Mouse (Mus musculus) A20 (cell line): Measurements from ENCODE around the gene Heyl.

Source experiments
- DNase-seq: peaks from one replicate; pipeline ENCODE4 v3.0.0-alpha.2; 2011; ENCODE audit warnings: low read depth, low spot score

The Heyl gene

GRCm38 (mm10) chr4:123233492-123234084 is at the start of gene Heyl:
Heyl (plus strand) TSS chr4:123233556.
- DNase-seq = peak; percentile 56

DNA sequence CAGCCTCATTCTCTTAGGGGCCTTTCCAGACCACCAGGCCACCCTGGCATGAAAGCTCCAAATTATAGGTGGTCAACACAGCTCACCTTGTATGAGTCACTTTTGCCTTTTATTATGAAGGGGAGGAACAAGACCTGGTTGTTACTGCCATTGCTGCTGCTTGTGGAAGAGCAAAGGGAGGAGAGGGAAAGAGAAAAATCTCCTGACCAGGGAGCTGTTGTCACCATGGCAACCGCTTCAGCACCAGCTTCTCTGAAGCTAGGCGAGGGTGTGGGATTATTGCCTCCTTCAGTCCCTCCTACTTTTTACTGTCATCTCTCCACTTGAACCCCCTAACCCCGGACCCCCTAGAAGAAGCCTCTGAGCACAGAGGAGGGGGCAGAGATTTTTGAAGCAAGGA is 48.5 kb upstream of the Heyl start:
- DNase-seq = no peak

DNA sequence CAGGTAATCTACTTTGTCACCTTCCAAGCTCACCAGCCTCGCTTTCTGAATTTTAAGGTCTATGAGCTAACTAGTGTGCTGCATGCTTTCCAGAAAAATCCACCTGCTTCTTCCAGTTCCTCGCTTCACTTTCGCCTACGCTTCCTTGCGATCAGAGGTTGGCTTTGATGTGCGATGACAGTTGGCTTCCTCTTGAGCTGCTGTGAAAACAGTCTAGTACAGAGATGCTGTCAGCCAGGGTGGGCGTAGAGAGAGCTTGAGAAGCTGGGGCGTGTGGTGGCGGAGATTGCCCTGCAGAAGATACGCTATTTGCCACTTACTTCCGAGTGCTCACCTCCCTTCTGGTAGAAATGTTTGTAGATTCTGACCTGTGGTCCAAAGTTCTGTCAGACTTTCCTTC is 41.0 kb upstream of the Heyl start:
- no peak for DNase-seq

GRCm38 (mm10) chr4:123193791-123194190 is 39.6 kb upstream of the Heyl start:
- DNase-seq = no peak

GRCm38 (mm10) chr4:123196695-123197094 is 36.7 kb upstream of the Heyl start:
- DNase-seq = no peak

- peak; percentile 48 for DNase-seq
Observed at GRCm38 (mm10) chr4:123200771-123201185, 32.6 kb upstream of the Heyl start.

DNA sequence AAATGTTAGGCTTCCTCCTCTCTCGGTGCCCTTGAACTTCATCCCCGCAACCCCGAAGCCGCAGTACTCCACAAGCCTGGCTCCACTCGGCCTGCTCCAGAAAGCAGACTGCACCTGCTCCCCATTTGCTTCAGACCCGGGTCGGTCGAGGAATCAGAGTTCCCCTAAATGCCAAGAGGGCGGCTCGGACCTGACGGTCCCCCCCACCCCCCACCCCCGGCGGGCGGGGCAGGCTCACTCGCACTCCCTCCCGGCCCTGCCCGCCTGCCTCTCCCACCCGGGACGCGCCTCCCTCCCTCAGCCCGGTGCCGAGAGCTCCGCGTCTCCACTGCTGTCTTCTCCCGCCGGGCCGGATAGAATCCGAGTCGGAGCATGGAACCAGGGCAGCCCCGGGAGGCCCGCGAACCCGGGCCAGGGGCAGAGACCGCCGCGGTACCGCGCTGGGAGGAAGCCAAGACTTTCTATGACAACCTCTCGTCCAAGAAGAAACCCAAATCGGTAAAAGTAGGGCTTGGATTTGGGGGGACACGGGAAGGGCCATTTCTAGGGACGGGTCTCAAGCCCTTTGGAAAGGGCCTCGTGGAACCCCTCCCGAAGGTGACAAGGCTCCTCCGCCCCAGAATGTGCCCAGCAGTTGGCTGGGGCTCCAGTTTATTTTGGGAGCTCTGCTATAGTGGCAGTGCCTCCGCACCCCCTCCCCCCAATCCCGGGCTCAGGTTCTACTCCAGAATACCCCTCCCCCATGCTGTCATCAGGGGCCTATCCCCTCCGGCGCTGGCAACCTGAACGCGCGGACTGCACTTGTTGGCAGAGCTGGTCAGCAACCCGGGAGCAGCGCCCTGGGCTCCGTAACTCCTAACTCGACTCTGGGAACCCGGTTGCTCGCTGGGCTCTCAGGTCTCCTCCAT is 31.9 kb upstream of the Heyl start, which contains the start of gene Nt5c1a:
Nt5c1a (plus strand) TSS at position 319 of the 908 bp plus-strand sequence.
- no peak for DNase-seq

DNA sequence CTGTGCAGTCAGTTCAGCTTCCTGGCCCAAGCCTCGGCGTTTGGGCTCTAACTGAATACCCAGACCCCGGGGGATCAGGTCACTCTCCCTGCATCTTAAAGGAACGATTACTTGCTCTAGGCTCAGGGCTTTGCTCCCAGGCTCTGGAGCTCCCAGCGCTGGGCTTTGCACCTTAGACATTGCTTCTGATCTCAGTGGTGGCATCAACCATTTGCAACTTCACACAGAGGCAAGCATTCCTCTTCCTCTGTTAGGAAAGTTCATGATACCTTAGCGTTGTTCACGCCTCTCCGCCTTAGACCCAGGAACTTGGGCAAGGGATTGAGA is 31.3 kb upstream of the Heyl start:
- no peak for DNase-seq

DNA sequence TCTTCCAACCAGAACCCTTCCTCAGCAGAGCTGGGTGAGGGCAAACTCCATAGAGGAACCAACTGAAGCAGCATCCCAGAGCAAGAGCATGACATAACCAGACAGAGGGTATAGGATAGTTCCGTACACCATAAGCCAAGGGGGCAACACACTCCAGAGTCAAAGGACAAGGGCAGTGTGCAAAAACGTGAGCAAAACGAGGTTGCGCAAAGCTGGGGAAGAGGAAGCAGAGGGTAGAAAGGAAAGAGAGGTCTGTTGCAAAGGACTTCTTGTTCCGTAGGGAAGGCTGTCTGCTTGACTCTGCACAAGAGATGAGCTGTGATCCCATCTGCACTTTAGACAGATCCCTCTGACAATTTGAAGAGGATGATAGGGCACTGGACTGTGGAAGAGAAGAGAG is 26.0 kb upstream of the Heyl start:
- DNase-seq = no peak

GRCm38 (mm10) chr4:123210996-123211395 is 22.4 kb upstream of the Heyl start:
- no peak for DNase-seq

DNA sequence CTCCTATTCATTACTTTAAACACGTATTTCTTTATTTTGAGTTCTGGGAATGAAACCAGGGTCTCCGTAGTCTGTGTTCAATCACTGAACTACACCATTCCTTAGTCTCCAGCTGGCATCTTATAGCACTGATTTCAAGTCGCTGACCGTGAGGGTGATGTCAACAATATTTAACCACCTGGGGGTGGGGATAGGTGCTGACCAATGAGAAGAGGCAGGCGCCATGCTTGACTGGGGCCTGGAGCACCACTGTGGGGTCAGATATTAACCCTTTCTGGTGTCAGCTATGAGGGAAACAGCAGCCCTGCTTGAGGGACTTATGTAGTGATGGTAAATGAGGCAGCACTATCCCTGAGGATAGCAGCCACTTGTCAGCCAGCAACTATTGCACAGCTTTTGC is 21.9 kb upstream of the Heyl start:
- no peak for DNase-seq

DNA sequence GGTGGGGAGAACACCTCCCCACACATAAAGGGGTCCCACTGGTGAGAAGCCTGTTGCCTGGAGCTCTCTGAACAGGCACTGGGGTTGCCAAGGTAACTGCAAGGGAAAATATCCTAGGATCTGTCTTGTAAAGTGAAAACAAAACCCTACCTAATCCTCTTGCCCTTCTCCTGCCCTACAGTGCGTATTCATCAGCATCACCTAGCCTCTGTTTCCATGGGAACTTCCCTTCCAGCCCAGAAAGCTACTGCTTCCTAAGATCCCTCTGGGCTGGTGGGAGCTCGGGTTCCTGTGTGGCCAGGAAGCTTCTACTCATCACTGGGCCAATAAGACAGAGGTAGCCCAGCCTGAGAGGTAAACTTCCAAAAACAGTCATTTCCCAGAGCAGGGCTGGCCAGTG is 21.0 kb upstream of the Heyl start:
- no peak for DNase-seq

- no peak for DNase-seq
Observed at GRCm38 (mm10) chr4:123213975-123214374, 19.4 kb upstream of the Heyl start.

DNA sequence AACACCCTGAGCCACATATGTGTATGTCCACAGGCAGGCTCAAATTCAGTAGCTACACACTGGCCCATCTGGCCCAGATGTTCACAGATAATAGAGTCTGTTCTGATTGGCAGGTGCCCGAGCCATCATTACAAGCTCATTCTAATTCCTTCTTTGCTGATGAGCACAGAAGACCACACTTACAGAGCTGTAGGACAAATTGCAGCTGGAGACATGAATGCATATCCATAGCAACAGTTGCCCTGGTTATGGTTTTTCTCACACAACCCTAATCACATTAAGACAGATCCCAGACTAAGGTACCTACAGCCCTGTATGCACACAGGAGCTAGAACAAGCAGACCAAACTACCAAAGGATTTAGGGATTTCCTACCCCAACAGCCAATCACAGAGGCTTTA is 18.0 kb upstream of the Heyl start:
- no peak for DNase-seq

GRCm38 (mm10) chr4:123216782-123217181 is 16.6 kb upstream of the Heyl start:
- peak; percentile 58 for DNase-seq

GRCm38 (mm10) chr4:123219720-123220357 is 13.5 kb upstream of the Heyl start:
- DNase-seq = peak; percentile 60

- no peak for DNase-seq
Observed at GRCm38 (mm10) chr4:123220637-123221036, 12.7 kb upstream of the Heyl start.

GRCm38 (mm10) chr4:123223309-123223708 is 10.0 kb upstream of the Heyl start:
- peak; percentile 54 for DNase-seq

- DNase-seq = no peak
Observed at GRCm38 (mm10) chr4:123225718-123226403, 7.5 kb upstream of the Heyl start.

DNA sequence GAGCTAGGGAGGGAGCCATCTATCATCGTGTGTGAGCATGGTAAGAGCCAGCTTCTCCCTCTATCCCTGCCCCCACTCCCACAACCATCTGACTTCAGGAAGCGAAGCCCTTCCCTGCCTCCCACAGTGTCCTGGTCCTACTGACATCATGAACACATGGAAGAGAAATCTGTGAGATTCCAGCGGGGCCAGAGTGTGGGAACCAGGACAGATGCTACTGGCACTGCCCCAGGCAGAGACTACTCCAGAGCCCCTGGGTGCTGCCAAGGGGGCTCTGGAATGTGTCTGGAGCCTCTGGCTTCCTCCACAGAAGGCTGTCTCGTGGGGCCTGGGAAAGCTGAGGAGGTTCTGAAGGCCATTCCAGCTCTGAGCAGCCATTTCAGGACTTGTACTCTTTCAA is 5.6 kb upstream of the Heyl start:
- no peak for DNase-seq

- DNase-seq = no peak
Observed at GRCm38 (mm10) chr4:123228270-123228669, 5.1 kb upstream of the Heyl start.

- DNase-seq = no peak
Observed at GRCm38 (mm10) chr4:123229166-123229565, 4.2 kb upstream of the Heyl start.
